Mouse (Mus musculus) CH12.LX (cell line): ENCODE measurements around the gene Rarg.

ENCODE experiments used
- BHLHE40 ChIP-seq: IDR thresholded peaks from 2 replicates; pipeline ENCODE4 v1.6.1; 2011; ENCODE audit warnings: mild to moderate bottlenecking, low read depth, low read length, improper control_type of control experiment
- CTCF ChIP-seq, 2 experiments: IDR thresholded peaks in 1 of 2; conservative IDR thresholded peaks in 1 of 2; 2 replicates each; pipeline ENCODE4 v1.5.1; 2011 to 2012; ENCODE audit warnings: low read depth in 2 of 2, low read length in 2 of 2, improper control_type of control experiment in 1 of 2, inconsistent platforms in 1 of 2, mild to moderate bottlenecking in 1 of 2, moderate library complexity in 1 of 2
- EP300 ChIP-seq: IDR thresholded peaks from 2 replicates; pipeline ENCODE4 v1.6.1; 2011; ENCODE audit warnings: low read length, improper control_type of control experiment
- JUN ChIP-seq: IDR thresholded peaks from 2 replicates; pipeline ENCODE4 v1.6.1; 2011; ENCODE audit warnings: low read depth, mild to moderate bottlenecking, low read length, improper control_type of control experiment, moderate library complexity; ENCODE audit not compliant: insufficient read depth
- MEF2A ChIP-seq: IDR thresholded peaks from 2 replicates; pipeline ENCODE4 v1.6.1; 2014; ENCODE audit warnings: low read depth, mild to moderate bottlenecking, inconsistent platforms, low read length, improper control_type of control experiment, borderline replicate concordance
- POLR2A ChIP-seq: IDR thresholded peaks from 2 replicates; pipeline ENCODE4 v1.6.1; 2011; ENCODE audit warnings: low read depth, mild to moderate bottlenecking, improper control_type of control experiment, low read length
- POLR2AphosphoS2 ChIP-seq: IDR thresholded peaks from 2 replicates; pipeline ENCODE4 v1.6.1; 2011; ENCODE audit warnings: low read depth, low read length, improper control_type of control experiment
- TCF12 ChIP-seq: IDR thresholded peaks from 2 replicates; pipeline ENCODE4 v1.6.1; 2014; ENCODE audit warnings: low read depth, mild to moderate bottlenecking, inconsistent platforms, low read length, improper control_type of control experiment
- USF1 ChIP-seq: IDR thresholded peaks from 2 replicates; pipeline ENCODE4 v1.6.1; 2014; ENCODE audit warnings: low read depth, mild to moderate bottlenecking, inconsistent platforms, low read length, improper control_type of control experiment
- ZKSCAN1 ChIP-seq: IDR thresholded peaks from 2 replicates; pipeline ENCODE4 v1.6.1; 2012; ENCODE audit warnings: low read depth, inconsistent platforms, low read length, improper control_type of control experiment, borderline replicate concordance

- TF ChIP-seq EP300 (no peak), MEF2A (no peak), POLR2A (no peak), CTCF (conservative IDR thresholded peaks at IDR 0.05 in 1 of 2, IDR thresholded peaks at IDR 0.05 in 1 of 2; ENCODE audit: low read depth in 2 of 2, low read length in 2 of 2) (no peak), USF1 (no peak), ZKSCAN1 (no peak), TCF12 (no peak), POLR2AphosphoS2 (no peak), JUN (no peak), BHLHE40 (no peak)
Measured at GRCm38 (mm10) chr15:102258076-102258470, 756 bp upstream of the Rarg start.
